Mouse (Mus musculus) neural tube, embryonic 15.5 days (tissue): ENCODE measurements around the gene Adamts8. TPM values are rescaled to one million over a fixed set of nuclear protein-coding genes. Genes with fewer than 3 reads are reported as not detected.

Source experiments
- ATAC-seq: fragments of 200-750 bp; cut with Nextera tagmentation; 2 replicates; pipeline ENCODE4 v1.8.0; 2017; ENCODE audit warnings: mild to moderate bottlenecking, moderate TSS enrichment, moderate library complexity; ENCODE audit not compliant: low FRiP score
- H3K27ac ChIP-seq: fragments of 300-500 bp; sonication (generic); replicated peaks from 2 replicates; pipeline ENCODE4 v1.5.1; 2015; ENCODE audit warnings: mild to moderate bottlenecking, inconsistent platforms
- H3K27me3 ChIP-seq: fragments of 300-500 bp; sonication (generic); replicated peaks from 2 replicates; pipeline ENCODE4 v1.6.1; 2015; ENCODE audit warnings: inconsistent platforms
- H3K36me3 ChIP-seq: fragments of 300-500 bp; sonication (generic); 2 replicates; pipeline ENCODE4 v1.6.1; 2015; ENCODE audit warnings: inconsistent platforms
- H3K4me1 ChIP-seq: fragments of 300-500 bp; sonication (generic); 2 replicates; pipeline ENCODE4 v1.6.1; 2015; ENCODE audit warnings: inconsistent platforms
- H3K4me2 ChIP-seq: fragments of 300-500 bp; sonication (generic); 2 replicates; pipeline ENCODE4 v1.6.1; 2015; ENCODE audit warnings: inconsistent platforms, mild to moderate bottlenecking, moderate library complexity
- H3K4me3 ChIP-seq: fragments of 300-500 bp; sonication (generic); replicated peaks from 2 replicates; pipeline ENCODE4 v1.5.1; 2015; ENCODE audit warnings: mild to moderate bottlenecking, inconsistent platforms
- H3K9ac ChIP-seq: fragments of 300-500 bp; sonication (generic); replicated peaks from 2 replicates; pipeline ENCODE4 v1.6.1; 2015; ENCODE audit warnings: mild to moderate bottlenecking, inconsistent platforms
- H3K9me3 ChIP-seq: fragments of 300-500 bp; sonication (generic); replicated peaks from 2 replicates; pipeline ENCODE4 v1.6.1; 2016; ENCODE audit warnings: inconsistent platforms
- WGBS: fragments of 180-500 bp; shearing (Covaris S2); methylation state at CpG from one replicate; pipeline ENCODE4 v1.1.7; 2015; ENCODE audit warnings: mixed read lengths; 5-methylcytosine and 5-hydroxymethylcytosine counted together
- polyA plus RNA-seq: library from polyadenylated mRNA; unstranded; fragments of >200 nt; fragmentation: Nextera tagmentation; extraction: Ambion mirVana; gene quantifications from 2 replicates; pipeline ENCODE4 v1.2.1, GENCODE M21; 2015

The Adamts8 gene
- 2.6 and 3.1 TPM in 2 replicates for polyA plus RNA-seq

- H3K4me1 ChIP-seq = peaks cover 21% of the 10 kb centered on the region
- H3K9me3 ChIP-seq = no peaks in the 10 kb centered on the region
- peak within 1 kb of the TSS; percentile 68 for H3K4me3 ChIP-seq
- H3K9ac ChIP-seq = peak within 1 kb of the TSS; percentile 70
- peak within 1 kb of the TSS; percentile 91 for H3K4me2 ChIP-seq
- ATAC-seq = peak; percentile 88
- H3K27me3 ChIP-seq = peaks cover 40% of the 10 kb centered on the region
- no peaks in the 10 kb centered on the region for H3K36me3 ChIP-seq
- H3K27ac ChIP-seq = peak within 1 kb of the TSS; percentile 72
- WGBS = under 1% methylated on average over 84 of the region's 96 CpGs
Observed at GRCm38 (mm10) chr9:30942512-30943313, at the start of gene Adamts8. Adamts8 (plus strand) TSS chr9:30942562.

DNA sequence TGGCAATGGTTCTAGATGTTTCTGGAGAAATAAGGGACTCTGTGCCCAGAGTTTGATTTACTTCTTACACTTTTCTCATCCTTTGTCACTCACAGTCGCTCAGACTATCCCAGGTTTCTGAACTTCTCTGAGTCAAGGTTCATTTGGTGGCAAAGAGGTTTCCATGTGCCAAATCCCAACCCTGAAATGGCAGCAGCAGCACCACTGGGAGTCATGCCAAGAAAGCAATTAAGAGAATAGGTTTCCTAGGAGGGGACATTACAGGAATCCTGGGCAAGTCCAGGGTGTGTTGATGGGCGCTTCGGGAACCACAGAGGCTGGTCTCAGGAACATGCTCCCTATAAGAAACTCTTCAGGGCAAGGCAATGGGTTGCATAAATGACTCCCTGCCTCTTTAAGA lies 46.7 kb upstream of the Adamts8 start:
- no peak overlapping the region for H3K4me3 ChIP-seq
- H3K9me3 ChIP-seq = no peaks in the 10 kb centered on the region
- H3K27me3 ChIP-seq = no peaks in the 10 kb centered on the region
- peaks cover 9% of the 10 kb centered on the region for H3K4me1 ChIP-seq
- 0 out of 2 replicates have a peak overlapping the region, but pooled peaks have one; percentile 4 for H3K27ac ChIP-seq
- no peak overlapping the region for H3K4me2 ChIP-seq
- 61% methylated on average over 3 of the region's 3 CpGs for WGBS
- H3K36me3 ChIP-seq = no peaks in the 10 kb centered on the region
- no peak for ATAC-seq
- no peak overlapping the region for H3K9ac ChIP-seq

- H3K4me3 ChIP-seq = no peak overlapping the region
- no peaks in the 10 kb centered on the region for H3K9me3 ChIP-seq
- 70% methylated on average over 5 of the region's 5 CpGs for WGBS
- H3K4me2 ChIP-seq = no peak overlapping the region
- peaks cover 3% of the 10 kb centered on the region for H3K36me3 ChIP-seq
- no peak overlapping the region for H3K9ac ChIP-seq
- H3K27me3 ChIP-seq = no peaks in the 10 kb centered on the region
- 0 out of 2 replicates have a peak overlapping the region, but pooled peaks have one; percentile 34 for H3K27ac ChIP-seq
- peaks cover 9% of the 10 kb centered on the region for H3K4me1 ChIP-seq
- ATAC-seq = no peak; the same call in 1 of the 2 replicates
Observed at GRCm38 (mm10) chr9:30896752-30897151, 45.6 kb upstream of the Adamts8 start.

DNA sequence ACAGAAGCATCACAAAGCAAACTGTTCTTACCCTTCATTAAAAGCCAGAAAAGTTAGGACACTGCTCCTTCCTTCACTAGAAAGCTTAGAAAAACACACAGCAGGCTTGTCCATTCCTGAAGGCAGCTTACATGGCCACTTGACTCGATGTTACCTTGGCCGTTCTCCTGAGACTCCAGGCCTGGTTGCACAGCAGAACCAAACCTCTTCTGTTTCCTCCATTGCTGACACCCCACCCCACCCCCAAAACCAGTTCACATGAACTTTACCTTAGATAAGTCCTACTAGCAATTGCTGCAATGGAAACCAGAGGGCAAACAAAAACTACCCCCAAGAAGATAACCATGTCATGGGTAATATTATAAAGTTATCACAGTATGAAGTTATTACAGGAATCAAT lies 45.2 kb upstream of the Adamts8 start:
- no peaks in the 10 kb centered on the region for H3K27me3 ChIP-seq
- H3K4me1 ChIP-seq = peaks cover 9% of the 10 kb centered on the region
- no peaks in the 10 kb centered on the region for H3K9me3 ChIP-seq
- H3K36me3 ChIP-seq = peaks cover 7% of the 10 kb centered on the region
- 92% methylated on average over 2 of the region's 2 CpGs for WGBS
- no peak for ATAC-seq
- H3K4me3 ChIP-seq = no peak overlapping the region
- no peak overlapping the region for H3K27ac ChIP-seq
- no peak overlapping the region for H3K9ac ChIP-seq
- no peak overlapping the region for H3K4me2 ChIP-seq

GRCm38 (mm10) chr9:30902152-30902551 lies 40.2 kb upstream of the Adamts8 start:
- no peak overlapping the region for H3K27ac ChIP-seq
- no peaks in the 10 kb centered on the region for H3K9me3 ChIP-seq
- 95% methylated on average over 19 of the region's 19 CpGs for WGBS
- no peak for ATAC-seq
- peaks cover 7% of the 10 kb centered on the region for H3K36me3 ChIP-seq
- no peak overlapping the region for H3K9ac ChIP-seq
- no peak overlapping the region for H3K4me2 ChIP-seq
- H3K4me3 ChIP-seq = no peak overlapping the region
- H3K4me1 ChIP-seq = no peaks in the 10 kb centered on the region
- H3K27me3 ChIP-seq = no peaks in the 10 kb centered on the region

GRCm38 (mm10) chr9:30902641-30903040 lies 39.7 kb upstream of the Adamts8 start:
- Histone ChIP-seq H3K36me3 (peaks cover 7% of the 10 kb centered on the region), H3K9ac (no peak overlapping the region), H3K4me3 (no peak overlapping the region), H3K9me3 (no peaks in the 10 kb centered on the region), H3K27ac (no peak overlapping the region), H3K27me3 (no peaks in the 10 kb centered on the region), H3K4me1 (no peaks in the 10 kb centered on the region), H3K4me2 (no peak overlapping the region)
- ATAC-seq = no peak
- WGBS = 98% methylated on average over 7 of the region's 7 CpGs

GRCm38 (mm10) chr9:30903266-30903665 lies 39.1 kb upstream of the Adamts8 start:
- peaks cover 7% of the 10 kb centered on the region for H3K36me3 ChIP-seq
- no peak overlapping the region for H3K4me3 ChIP-seq
- ATAC-seq = no peak
- 96% methylated on average over 5 of the region's 5 CpGs for WGBS
- H3K27me3 ChIP-seq = no peaks in the 10 kb centered on the region
- no peak overlapping the region for H3K9ac ChIP-seq
- H3K27ac ChIP-seq = no peak overlapping the region
- H3K4me1 ChIP-seq = no peaks in the 10 kb centered on the region
- H3K4me2 ChIP-seq = no peak overlapping the region
- H3K9me3 ChIP-seq = no peaks in the 10 kb centered on the region

DNA sequence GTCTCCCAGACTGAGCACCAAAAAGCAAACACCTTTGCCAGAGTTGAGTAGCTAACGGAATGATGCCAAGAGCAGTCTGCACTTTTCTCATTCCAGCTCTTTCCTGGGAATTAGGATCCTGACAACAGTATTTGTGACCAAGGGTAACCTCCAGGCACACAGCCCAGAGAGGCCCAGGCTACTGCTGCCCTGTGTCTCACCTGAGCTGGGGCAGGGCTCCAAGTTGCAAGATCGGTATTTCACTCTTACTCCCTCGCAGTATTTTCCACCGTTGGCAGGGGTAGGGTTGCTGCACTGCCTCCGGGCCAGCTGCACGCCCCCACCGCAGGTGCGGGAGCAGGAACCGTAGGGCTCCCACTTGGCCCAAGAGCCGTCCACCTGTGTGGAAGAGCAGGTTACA lies 36.5 kb upstream of the Adamts8 start:
- Histone ChIP-seq H3K27me3 (no peaks in the 10 kb centered on the region), H3K4me3 (no peak overlapping the region), H3K4me2 (no peak overlapping the region), H3K9ac (no peak overlapping the region), H3K27ac (no peak overlapping the region), H3K36me3 (peaks cover 7% of the 10 kb centered on the region), H3K4me1 (no peaks in the 10 kb centered on the region), H3K9me3 (no peaks in the 10 kb centered on the region)
- WGBS = 93% methylated on average over 10 of the region's 10 CpGs
- ATAC-seq = no peak

DNA sequence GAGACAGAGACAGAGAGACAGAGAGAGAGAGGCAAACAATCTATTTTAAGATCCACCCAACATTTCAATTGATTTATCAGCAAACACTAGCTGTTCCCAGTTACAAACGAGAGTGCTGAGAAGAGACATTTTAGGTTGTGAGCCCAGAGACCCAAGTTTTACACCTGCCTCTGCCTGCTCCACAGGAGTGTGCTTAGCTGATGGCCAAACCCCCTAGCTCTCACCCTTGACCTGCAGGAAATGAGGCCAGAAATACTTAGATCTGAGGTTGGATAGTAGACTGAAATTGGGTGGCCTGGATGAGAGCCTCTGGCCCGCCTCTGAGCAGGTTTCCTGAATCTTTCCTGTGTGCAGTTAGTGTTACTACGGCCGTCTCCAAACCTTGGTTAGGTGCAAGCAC lies 35.9 kb upstream of the Adamts8 start:
- Histone ChIP-seq H3K4me3 (no peak overlapping the region), H3K9me3 (no peaks in the 10 kb centered on the region), H3K36me3 (peaks cover 7% of the 10 kb centered on the region), H3K4me1 (no peaks in the 10 kb centered on the region), H3K4me2 (no peak overlapping the region), H3K9ac (no peak overlapping the region), H3K27me3 (no peaks in the 10 kb centered on the region), H3K27ac (no peak overlapping the region)
- no peak for ATAC-seq
- WGBS = 91% methylated on average over 4 of the region's 4 CpGs

DNA sequence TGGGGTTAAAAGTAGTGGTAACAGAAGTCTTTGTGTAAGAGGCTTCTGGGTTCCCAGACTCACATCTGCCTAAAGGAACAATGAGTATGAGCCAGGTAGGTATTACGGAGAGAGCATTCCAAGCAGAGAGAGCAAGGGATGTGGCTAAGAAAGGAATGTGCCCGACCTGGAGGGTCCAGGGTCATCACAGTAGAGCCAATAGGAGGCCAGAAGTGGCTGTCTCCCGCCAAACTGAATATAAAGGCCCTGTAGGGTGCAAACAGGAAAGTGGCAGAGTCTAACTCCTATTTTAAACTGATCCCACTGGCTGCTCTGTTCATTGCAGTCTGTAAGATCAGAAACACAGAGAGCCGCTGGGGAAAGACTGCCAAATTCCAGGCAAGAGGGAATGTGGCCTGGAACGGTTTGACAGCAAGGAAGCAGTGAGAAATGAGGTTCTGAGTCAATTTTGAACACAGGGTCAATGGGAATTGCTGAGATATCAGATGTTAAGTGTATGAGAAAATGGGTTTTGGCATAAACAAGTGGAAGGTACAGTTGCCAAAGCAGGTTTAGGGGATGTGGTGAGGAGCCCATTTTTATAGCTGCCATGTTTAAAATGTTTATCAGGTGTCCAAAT lies 34.6 kb upstream of the Adamts8 start:
- Histone ChIP-seq H3K36me3 (no peaks in the 10 kb centered on the region; the same call in 1 of the 2 replicates), H3K27me3 (no peaks in the 10 kb centered on the region), H3K9me3 (no peaks in the 10 kb centered on the region), H3K27ac (no peak overlapping the region), H3K9ac (no peak overlapping the region), H3K4me2 (no peak overlapping the region), H3K4me3 (no peak overlapping the region), H3K4me1 (no peaks in the 10 kb centered on the region)
- no peak for ATAC-seq
- 57% methylated on average over 5 of the region's 5 CpGs for WGBS

DNA sequence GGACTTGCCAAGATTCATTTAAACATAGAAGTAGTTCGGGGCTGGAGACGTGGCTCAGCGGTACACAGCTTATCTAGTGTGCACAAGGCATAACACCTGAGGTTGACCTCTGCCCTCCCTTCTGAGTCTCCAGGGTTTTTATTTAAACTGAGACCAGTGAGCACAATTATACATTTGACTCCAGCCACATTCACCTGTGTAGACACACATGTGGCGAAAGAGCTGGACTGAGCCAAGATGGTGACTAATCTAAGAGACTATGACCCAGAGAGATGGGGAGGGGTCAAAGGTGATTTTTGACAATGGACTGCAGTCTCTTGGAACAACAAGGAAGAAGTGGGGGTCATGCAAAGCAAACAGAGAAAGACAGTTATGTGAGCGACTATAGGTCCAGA lies 34.1 kb upstream of the Adamts8 start:
- H3K4me1 ChIP-seq = no peaks in the 10 kb centered on the region
- H3K9me3 ChIP-seq = no peaks in the 10 kb centered on the region
- no peak overlapping the region for H3K9ac ChIP-seq
- no peak overlapping the region for H3K27ac ChIP-seq
- no peak for ATAC-seq
- no peaks in the 10 kb centered on the region; the same call in 1 of the 2 replicates for H3K36me3 ChIP-seq
- 90% methylated on average over 5 of the region's 5 CpGs for WGBS
- no peak overlapping the region for H3K4me3 ChIP-seq
- H3K27me3 ChIP-seq = no peaks in the 10 kb centered on the region
- H3K4me2 ChIP-seq = no peak overlapping the region

GRCm38 (mm10) chr9:30908973-30909372 lies 33.4 kb upstream of the Adamts8 start:
- Histone ChIP-seq H3K4me2 (no peak overlapping the region), H3K27me3 (no peaks in the 10 kb centered on the region), H3K4me1 (no peaks in the 10 kb centered on the region), H3K27ac (no peak overlapping the region), H3K4me3 (no peak overlapping the region), H3K9me3 (no peaks in the 10 kb centered on the region), H3K36me3 (no peaks in the 10 kb centered on the region; the same call in 1 of the 2 replicates), H3K9ac (no peak overlapping the region)
- 90% methylated on average over 5 of the region's 5 CpGs for WGBS
- ATAC-seq = no peak
